Mouse (Mus musculus): ENCODE measurements at regions not wholly inside any gene's neighbourhood (a gene's known extent, or its start where the extent isn't known, plus 50 kb on each side); places are given as distances from the start of the nearest gene placed in this dataset.

GRCm38 (mm10) chr14:89554127-89554526, 1082.9 kb upstream of the Pcdh20 start:
- TF ChIP-seq POLR2A (IDR thresholded peaks at IDR 0.05; ENCODE audit: borderline replicate concordance, extremely low read depth, insufficient read depth, insufficient read length, poor library complexity, severe bottlenecking) (no peak), CTCF (IDR thresholded peaks at IDR 0.05; ENCODE audit: borderline replicate concordance, extremely low read depth, insufficient read depth, insufficient read length) (no peak)

All from brain, embryonic 14.5 days (tissue).